Mouse (Mus musculus): ENCODE measurements around the gene Ldlrad1. TPM values are rescaled to one million over a fixed set of nuclear protein-coding genes. Genes with fewer than 3 reads are reported as not detected.

Gene Ldlrad1
- polyA plus RNA-seq, 1 experiment from 2014 or later: not detected

GRCm38 (mm10) chr4:107181866-107182265, 27.1 kb upstream of the Ldlrad1 start:
- H3K9ac ChIP-seq: peak overlapping the region; percentile 18; the same call in 1 of the 2 replicates
- no peak overlapping the region for H3K4me3 ChIP-seq
- peak overlapping the region; percentile 33 for H3K4me2 ChIP-seq
- no peaks in the 10 kb centered on the region for H3K9me3 ChIP-seq (replicated peaks)
- WGBS (ENCODE audit: insufficient replicate concordance): 62% methylated on average over 6 of the region's 6 CpGs
- no peak for ATAC-seq
- peak overlapping the region; percentile 45; the same call in 1 of the 2 replicates for H3K27ac ChIP-seq
- peaks cover 51% of the 10 kb centered on the region for H3K4me1 ChIP-seq
- no peaks in the 10 kb centered on the region for H3K27me3 ChIP-seq (replicated peaks)
- H3K36me3 ChIP-seq: peaks cover 18% of the 10 kb centered on the region

- Histone ChIP-seq H3K36me3 (peaks cover 25% of the 10 kb centered on the region), H3K4me1 (peaks cover 43% of the 10 kb centered on the region), H3K27ac (peak overlapping the region; percentile 78), H3K27me3 (replicated peaks) (no peaks in the 10 kb centered on the region), H3K9ac (no peak overlapping the region; the same call in 1 of the 2 replicates), H3K9me3 (replicated peaks) (no peaks in the 10 kb centered on the region), H3K4me2 (peak overlapping the region; percentile 28), H3K4me3 (no peak overlapping the region)
- WGBS (ENCODE audit: insufficient replicate concordance): 30% methylated on average over 2 of the region's 2 CpGs
- no peak for ATAC-seq
Observed at GRCm38 (mm10) chr4:107182796-107183195, 26.2 kb upstream of the Ldlrad1 start.

- Histone ChIP-seq H3K4me1 (peaks cover 43% of the 10 kb centered on the region), H3K27ac (peak overlapping the region; percentile 78), H3K27me3 (replicated peaks) (no peaks in the 10 kb centered on the region), H3K9me3 (replicated peaks) (no peaks in the 10 kb centered on the region), H3K36me3 (peaks cover 29% of the 10 kb centered on the region), H3K4me2 (peak overlapping the region; percentile 28), H3K4me3 (no peak overlapping the region), H3K9ac (peak overlapping the region; percentile 17; the same call in 1 of the 2 replicates)
- no peak for ATAC-seq
- 65% methylated on average over 4 of the region's 4 CpGs for WGBS (ENCODE audit: insufficient replicate concordance)
Observed at GRCm38 (mm10) chr4:107183203-107183602, 25.8 kb upstream of the Ldlrad1 start.

GRCm38 (mm10) chr4:107185703-107186102, 23.3 kb upstream of the Ldlrad1 start:
- no peaks in the 10 kb centered on the region for H3K27me3 ChIP-seq (replicated peaks)
- no peaks in the 10 kb centered on the region for H3K9me3 ChIP-seq (replicated peaks)
- peaks cover 32% of the 10 kb centered on the region for H3K4me1 ChIP-seq
- ATAC-seq: no peak
- no peak overlapping the region for H3K4me3 ChIP-seq
- no peak overlapping the region for H3K9ac ChIP-seq
- WGBS (ENCODE audit: insufficient replicate concordance): 86% methylated on average over 3 of the region's 3 CpGs
- H3K36me3 ChIP-seq: peaks cover 51% of the 10 kb centered on the region
- no peak overlapping the region for H3K4me2 ChIP-seq
- H3K27ac ChIP-seq: no peak overlapping the region

GRCm38 (mm10) chr4:107193841-107194240, 15.1 kb upstream of the Ldlrad1 start:
- Histone ChIP-seq H3K9ac (no peak overlapping the region), H3K27ac (no peak overlapping the region), H3K36me3 (peaks cover 90% of the 10 kb centered on the region), H3K27me3 (replicated peaks) (no peaks in the 10 kb centered on the region), H3K9me3 (replicated peaks) (no peaks in the 10 kb centered on the region), H3K4me2 (no peak overlapping the region), H3K4me3 (no peak overlapping the region), H3K4me1 (no peaks in the 10 kb centered on the region)
- 86% methylated on average over 3 of the region's 3 CpGs for WGBS (ENCODE audit: insufficient replicate concordance)
- no peak for ATAC-seq

GRCm38 (mm10) chr4:107196454-107196853, 12.5 kb upstream of the Ldlrad1 start:
- Histone ChIP-seq H3K27ac (no peak overlapping the region), H3K4me3 (no peak overlapping the region), H3K9ac (no peak overlapping the region), H3K4me2 (no peak overlapping the region), H3K27me3 (replicated peaks) (no peaks in the 10 kb centered on the region), H3K36me3 (peaks cover 94% of the 10 kb centered on the region), H3K4me1 (no peaks in the 10 kb centered on the region), H3K9me3 (replicated peaks) (no peaks in the 10 kb centered on the region)
- 88% methylated on average over 2 of the region's 2 CpGs for WGBS (ENCODE audit: insufficient replicate concordance)
- ATAC-seq: no peak

GRCm38 (mm10) chr4:107198072-107198471, 10.9 kb upstream of the Ldlrad1 start:
- Histone ChIP-seq H3K4me3 (no peak overlapping the region), H3K9me3 (replicated peaks) (no peaks in the 10 kb centered on the region), H3K9ac (no peak overlapping the region), H3K4me1 (0 out of 2 replicates have a peak, but pooled peaks cover under 1% of the 10 kb centered on the region), H3K4me2 (no peak overlapping the region), H3K27me3 (replicated peaks) (no peaks in the 10 kb centered on the region), H3K36me3 (peaks cover 96% of the 10 kb centered on the region), H3K27ac (no peak overlapping the region)
- 86% methylated on average over 5 of the region's 5 CpGs for WGBS (ENCODE audit: insufficient replicate concordance)
- no peak for ATAC-seq

- no peaks in the 10 kb centered on the region for H3K9me3 ChIP-seq (replicated peaks)
- no peaks in the 10 kb centered on the region for H3K27me3 ChIP-seq (replicated peaks)
- no peak overlapping the region for H3K4me3 ChIP-seq
- no peak for ATAC-seq
- H3K27ac ChIP-seq: no peak overlapping the region
- peaks cover 98% of the 10 kb centered on the region for H3K36me3 ChIP-seq
- H3K9ac ChIP-seq: no peak overlapping the region
- WGBS (ENCODE audit: insufficient replicate concordance): 80% methylated on average over 3 of the region's 3 CpGs
- H3K4me2 ChIP-seq: no peak overlapping the region
- H3K4me1 ChIP-seq: 0 out of 2 replicates have a peak, but pooled peaks cover 5% of the 10 kb centered on the region
Observed at GRCm38 (mm10) chr4:107201779-107202178, 7.2 kb upstream of the Ldlrad1 start.

- Histone ChIP-seq H3K4me2 (no peak overlapping the region), H3K36me3 (peaks cover 97% of the 10 kb centered on the region), H3K9ac (no peak overlapping the region), H3K4me1 (0 out of 2 replicates have a peak, but pooled peaks cover 5% of the 10 kb centered on the region), H3K27ac (no peak overlapping the region), H3K4me3 (no peak overlapping the region), H3K9me3 (replicated peaks) (no peaks in the 10 kb centered on the region), H3K27me3 (replicated peaks) (no peaks in the 10 kb centered on the region)
- WGBS (ENCODE audit: insufficient replicate concordance): 70% methylated on average over 7 of the region's 7 CpGs
- no peak for ATAC-seq
Observed at GRCm38 (mm10) chr4:107203001-107203400, 6.0 kb upstream of the Ldlrad1 start.

- no peak overlapping the region for H3K9ac ChIP-seq
- no peak overlapping the region for H3K27ac ChIP-seq
- ATAC-seq: no peak
- 91% methylated on average over 2 of the region's 2 CpGs for WGBS (ENCODE audit: insufficient replicate concordance)
- H3K27me3 ChIP-seq (replicated peaks): no peaks in the 10 kb centered on the region
- H3K4me2 ChIP-seq: no peak overlapping the region
- peaks cover 21% of the 10 kb centered on the region for H3K4me1 ChIP-seq
- H3K9me3 ChIP-seq (replicated peaks): no peaks in the 10 kb centered on the region
- peaks cover 61% of the 10 kb centered on the region for H3K36me3 ChIP-seq
- H3K4me3 ChIP-seq: no peak overlapping the region
Observed at GRCm38 (mm10) chr4:107207016-107207415, 2.0 kb upstream of the Ldlrad1 start.

- 35% methylated on average over 5 of the region's 5 CpGs for WGBS (ENCODE audit: insufficient replicate concordance)
- H3K4me1 ChIP-seq: peaks cover 24% of the 10 kb centered on the region
Observed at GRCm38 (mm10) chr4:107210483-107211097, 1.6 kb downstream of the Ldlrad1 start.

GRCm38 (mm10) chr4:107211465-107211864, 2.5 kb downstream of the Ldlrad1 start:
- H3K4me2 ChIP-seq: no peak overlapping the region
- 72% methylated on average over 4 of the region's 4 CpGs for WGBS (ENCODE audit: insufficient replicate concordance)

More at GRCm38 (mm10) chr4:107210483-107211097, 1.6 kb downstream of the Ldlrad1 start:
- Histone ChIP-seq H3K9ac (no peak overlapping the region), H3K4me3 (no peak overlapping the region), H3K27me3 (replicated peaks) (no peaks in the 10 kb centered on the region), H3K4me2 (no peak overlapping the region), H3K36me3 (peaks cover 25% of the 10 kb centered on the region), H3K27ac (0 out of 2 replicates have a peak overlapping the region, but pooled peaks have one; percentile 21), H3K9me3 (replicated peaks) (no peaks in the 10 kb centered on the region)
- ATAC-seq: no peak

More at GRCm38 (mm10) chr4:107211465-107211864, 2.5 kb downstream of the Ldlrad1 start:
- H3K9ac ChIP-seq: no peak overlapping the region
- no peak overlapping the region for H3K27ac ChIP-seq
- no peaks in the 10 kb centered on the region for H3K9me3 ChIP-seq (replicated peaks)
- peaks cover 18% of the 10 kb centered on the region for H3K36me3 ChIP-seq
- H3K4me3 ChIP-seq: no peak overlapping the region
- no peaks in the 10 kb centered on the region for H3K27me3 ChIP-seq (replicated peaks)
- ATAC-seq: no peak
- peaks cover 29% of the 10 kb centered on the region for H3K4me1 ChIP-seq
